Mouse (Mus musculus) fat pad, adult 2 months (tissue): ENCODE data around the gene Tlx2.

Experiments used
- DNase-seq: peaks from one replicate; pipeline ENCODE4 v3.0.0-alpha.2; 2011; ENCODE audit warnings: low read depth, low spot score; ENCODE audit errors: extremely low read depth

Tlx2 gene

GRCm38 (mm10) chr6:83070247-83070310 lies at the start of gene Tlx2:
Gene Tlx2, minus strand, starts transcription at chr6:83070293.
- DNase-seq = no peak

DNA sequence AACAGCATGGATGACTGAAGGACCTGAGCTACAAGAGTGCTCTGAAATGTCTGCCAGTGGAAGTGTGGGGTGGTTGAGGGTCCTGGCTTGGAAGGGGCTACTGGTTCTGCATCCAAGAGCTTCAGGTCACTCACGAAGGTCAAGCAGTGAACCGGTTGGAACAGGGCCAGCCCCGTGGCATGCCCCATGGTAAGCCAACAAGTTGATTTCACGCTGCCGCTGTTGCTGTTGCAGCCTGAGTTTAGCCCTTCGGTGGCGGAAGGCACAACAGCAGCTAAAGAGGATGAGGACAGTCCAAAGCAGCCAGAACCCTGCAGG lies 49.6 kb upstream of the Tlx2 start:
- no peak for DNase-seq

DNA sequence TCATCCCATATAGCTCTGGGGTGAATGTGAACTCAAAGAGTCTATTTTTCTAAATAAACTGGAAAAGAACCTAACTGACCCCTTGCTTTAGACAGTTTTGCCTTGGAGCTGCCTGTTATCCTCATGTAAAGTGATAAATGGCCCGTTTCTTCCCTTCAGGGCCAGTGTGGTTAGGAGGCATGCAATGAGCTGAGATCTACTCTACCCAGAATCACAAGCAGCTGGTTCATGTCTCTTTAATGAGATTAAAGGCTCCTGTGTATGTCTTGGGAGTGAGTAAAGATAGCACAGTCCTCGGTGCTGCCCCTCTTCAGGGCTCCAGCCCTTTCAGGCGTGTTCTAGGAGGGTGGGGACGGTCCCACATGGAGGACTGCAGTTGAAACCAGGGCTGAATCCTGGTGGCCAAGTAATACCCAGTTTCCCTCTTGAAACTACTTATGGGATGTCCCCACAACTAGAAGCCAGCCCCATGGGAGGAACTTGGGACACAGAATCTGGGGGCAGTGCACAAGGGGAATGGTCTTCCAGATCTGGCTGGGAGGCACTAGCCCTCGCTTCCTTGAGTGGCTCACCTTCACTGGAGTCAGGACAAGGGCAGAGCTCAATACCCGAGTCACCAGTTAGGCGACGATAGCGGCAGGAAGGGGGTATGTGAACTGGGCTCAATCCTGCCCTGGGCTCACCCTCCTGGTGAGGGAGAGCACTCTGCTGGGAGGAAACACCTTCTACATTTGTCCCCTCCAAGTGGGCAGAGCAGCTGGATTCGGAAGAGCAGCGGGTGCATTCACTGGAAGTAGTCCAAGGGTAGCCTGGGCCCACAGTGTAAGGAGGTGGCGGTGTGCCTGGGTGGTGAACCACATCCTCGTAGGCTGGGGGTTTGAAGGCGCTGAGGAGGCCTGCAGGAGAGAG lies 49.0 kb upstream of the Tlx2 start:
- DNase-seq = no peak

GRCm38 (mm10) chr6:83118369-83118768 lies 48.3 kb upstream of the Tlx2 start:
- no peak for DNase-seq

DNA sequence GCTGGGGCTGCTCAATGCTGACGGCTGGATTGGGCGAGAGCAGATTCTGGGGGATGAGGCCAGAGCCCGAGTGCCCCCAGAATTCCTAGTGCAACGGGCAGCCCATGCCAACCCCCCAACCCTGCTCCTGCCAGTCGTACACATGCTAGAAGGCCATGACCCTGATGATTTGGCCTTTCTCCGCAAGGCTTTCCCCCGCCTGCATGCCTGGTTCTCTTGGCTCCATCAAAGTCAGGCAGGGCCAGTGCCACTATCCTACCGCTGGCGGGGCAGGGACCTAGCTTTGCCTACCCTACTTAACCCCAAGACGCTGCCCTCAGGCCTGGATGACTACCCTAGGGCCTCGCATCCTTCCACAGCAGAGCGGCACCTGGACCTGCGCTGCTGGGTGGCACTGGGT lies 47.5 kb upstream of the Tlx2 start:
- no peak for DNase-seq

- DNase-seq = no peak
Observed at GRCm38 (mm10) chr6:83117165-83117438, 47.0 kb upstream of the Tlx2 start.

DNA sequence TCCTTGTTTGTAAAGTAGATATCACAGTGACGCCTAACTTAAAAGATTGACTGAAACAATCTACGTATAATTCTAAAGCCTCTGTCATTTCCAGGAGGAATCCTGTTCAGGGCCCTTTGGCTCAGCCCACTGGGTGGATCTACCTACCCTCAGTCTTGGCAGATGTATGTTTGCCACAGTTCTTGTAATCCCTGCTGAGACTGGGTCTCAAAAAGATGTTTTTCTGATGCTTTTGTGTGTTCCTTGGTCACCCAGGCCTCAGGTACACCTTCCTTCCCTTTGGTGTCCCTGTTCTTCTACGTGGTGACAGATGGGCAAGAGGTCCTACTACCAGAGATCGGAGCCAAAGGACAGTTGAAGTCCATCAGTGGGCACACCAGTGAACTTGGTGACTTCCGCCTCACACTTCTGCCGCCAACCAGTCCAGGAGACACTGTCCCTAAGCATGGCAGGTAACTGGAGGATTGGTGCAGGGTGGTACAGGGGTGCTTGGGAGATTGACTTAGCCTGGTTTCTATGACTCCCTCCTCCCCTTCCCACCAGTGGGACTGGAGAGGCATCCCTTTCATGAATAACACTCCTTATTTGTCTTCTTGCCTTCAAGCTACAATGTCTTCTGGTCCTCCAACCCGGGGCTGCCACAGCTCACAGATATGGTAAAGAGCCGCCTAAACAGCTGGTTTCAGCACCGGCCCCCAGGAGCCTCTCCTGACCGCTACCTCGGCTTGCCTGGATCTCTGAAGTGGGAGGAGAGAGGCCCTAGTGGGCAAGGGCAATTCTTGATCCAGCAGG lies 46.5 kb upstream of the Tlx2 start:
- no peak for DNase-seq

- no peak for DNase-seq
Observed at GRCm38 (mm10) chr6:83115682-83116372, 45.7 kb upstream of the Tlx2 start.

- no peak for DNase-seq
Observed at GRCm38 (mm10) chr6:83115011-83115671, 45.0 kb upstream of the Tlx2 start, which contains the start of gene Mogs. Gene Mogs, plus strand, starts transcription at chr6:83115496.

DNA sequence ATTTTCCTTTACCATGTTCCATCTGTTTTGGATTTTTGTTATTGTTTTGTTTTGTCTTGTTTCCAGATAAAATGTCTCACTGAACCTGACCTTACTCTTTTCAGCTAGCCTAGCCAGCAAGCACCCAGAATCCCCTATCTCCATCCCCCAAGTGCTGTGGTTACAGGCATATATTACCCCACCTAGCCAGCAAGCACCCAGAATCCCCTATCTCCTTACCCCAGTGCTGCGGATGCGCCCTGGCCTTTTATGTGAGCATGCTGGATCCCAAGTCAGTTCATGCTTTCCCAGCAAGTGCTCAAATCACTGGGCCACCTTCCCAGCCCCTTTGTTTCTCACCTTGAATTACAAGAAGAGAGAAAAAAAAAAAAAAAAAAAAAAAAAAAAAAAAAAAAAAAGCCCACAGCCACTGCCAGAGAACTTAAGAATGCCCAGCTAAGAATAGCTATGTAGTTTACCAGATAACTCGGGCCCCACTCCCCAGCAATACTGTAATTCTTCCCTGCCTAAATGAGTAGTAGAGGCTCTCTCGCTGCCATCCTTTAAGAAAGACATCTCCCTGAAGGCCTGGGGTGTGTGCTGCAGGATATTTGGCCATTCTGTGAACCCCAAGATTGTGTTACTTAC lies 41.5 kb upstream of the Tlx2 start:
- DNase-seq = no peak

GRCm38 (mm10) chr6:83108762-83109668 lies 38.9 kb upstream of the Tlx2 start, which contains the start of gene Mrpl53:
Gene Mrpl53, plus strand, starts transcription at chr6:83109040.
- no peak for DNase-seq

DNA sequence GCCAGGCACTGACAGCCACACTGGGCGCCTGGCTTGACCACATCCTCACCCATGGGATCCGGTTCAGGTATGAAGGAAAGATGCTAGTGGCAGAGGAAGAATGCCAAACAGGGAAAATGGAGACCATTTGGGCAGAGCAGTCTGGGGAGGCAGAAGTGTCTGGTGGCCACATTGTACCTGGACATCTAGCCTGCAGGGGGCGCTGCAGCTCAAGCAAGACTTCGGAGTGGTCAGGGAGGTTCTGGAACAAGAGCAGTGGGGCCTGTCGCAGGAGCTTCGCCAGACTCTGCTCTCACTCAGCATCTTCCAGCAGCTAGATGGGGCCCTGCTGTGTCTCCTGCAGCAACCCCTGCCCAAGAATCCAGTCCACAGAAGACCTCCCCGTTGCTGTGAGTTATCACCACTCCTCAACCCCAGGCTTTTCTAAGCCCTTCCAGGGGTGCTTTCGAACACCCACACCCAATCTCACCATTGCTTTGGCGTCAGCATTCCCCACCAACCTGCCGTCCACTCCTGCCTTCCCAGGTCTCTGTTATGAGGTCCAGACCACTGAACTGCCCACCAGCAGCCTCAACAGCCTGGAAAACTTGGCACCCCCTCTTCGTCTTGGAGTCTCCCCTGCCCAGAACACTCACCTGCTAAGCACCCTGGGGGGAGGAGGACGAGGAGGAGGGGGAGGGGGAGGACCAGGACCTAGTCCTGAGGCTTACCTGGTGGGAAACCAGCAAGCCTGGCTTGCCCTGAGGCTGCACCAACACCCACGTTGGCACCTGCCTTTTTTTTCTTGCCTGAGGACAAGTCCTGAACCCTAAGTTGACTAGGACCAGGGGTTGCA lies 37.7 kb upstream of the Tlx2 start:
- no peak for DNase-seq

DNA sequence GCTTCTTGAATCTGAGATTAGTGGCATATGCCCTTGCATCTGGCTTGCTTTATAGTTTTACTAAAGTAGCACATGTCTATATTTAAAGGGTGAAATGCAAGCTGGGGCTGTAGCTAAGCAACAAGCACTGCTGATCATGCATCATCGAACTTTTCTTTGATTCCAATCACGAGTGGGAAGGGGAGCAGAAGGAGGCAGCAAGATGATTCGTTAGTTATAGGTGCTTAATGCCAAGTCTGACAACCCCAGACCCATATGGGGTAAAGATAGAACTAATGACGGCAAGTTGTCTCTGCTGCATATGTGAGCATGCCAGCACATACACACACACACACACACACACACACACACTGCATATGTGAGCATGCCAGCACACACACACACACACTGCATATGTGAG lies 34.1 kb upstream of the Tlx2 start:
- no peak for DNase-seq

- no peak for DNase-seq
Observed at GRCm38 (mm10) chr6:83103130-83103650, 33.1 kb upstream of the Tlx2 start.

DNA sequence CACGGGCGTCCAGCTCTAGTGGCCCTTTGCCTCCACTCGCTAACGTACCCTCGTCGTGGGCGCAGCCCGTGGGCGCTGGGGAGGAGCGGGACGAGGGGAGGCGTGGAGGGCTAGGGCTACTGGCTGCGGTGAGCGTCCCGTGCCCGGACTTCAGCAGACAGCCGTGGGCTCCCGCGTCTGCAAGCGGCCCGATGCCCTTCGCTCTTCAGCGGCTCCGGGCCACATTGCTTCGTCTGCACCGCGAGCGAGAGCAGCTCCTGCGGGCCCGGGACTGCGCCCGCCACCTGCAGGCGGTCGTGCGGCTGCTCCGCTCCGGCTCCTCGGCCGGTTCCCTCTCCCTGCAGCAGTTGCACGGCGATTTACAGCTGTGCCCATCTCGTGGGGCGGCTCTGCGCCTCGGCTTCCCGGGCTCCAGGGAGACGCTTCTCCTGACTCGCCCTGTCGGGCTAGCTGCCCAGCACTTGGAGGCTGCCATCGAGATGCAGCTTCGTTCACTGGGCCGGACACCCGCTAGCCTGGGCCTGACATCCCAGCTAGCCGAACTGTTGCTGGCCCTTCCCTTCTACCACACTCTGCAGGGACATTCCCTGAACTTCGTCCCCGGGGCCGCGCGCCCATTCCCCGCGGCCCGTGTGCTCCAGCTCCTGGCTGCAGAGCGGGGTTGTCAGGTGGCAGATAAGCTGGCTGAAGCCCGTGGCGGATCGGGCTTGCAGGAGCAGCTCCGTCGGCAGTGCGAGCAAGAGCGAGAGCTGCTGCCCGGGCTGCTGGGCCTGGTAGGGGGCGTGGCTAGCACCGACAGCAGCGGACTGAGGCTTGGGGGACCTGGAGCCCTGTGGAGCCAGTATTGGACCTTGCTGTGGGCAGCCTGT lies 31.8 kb upstream of the Tlx2 start:
- DNase-seq = no peak

DNA sequence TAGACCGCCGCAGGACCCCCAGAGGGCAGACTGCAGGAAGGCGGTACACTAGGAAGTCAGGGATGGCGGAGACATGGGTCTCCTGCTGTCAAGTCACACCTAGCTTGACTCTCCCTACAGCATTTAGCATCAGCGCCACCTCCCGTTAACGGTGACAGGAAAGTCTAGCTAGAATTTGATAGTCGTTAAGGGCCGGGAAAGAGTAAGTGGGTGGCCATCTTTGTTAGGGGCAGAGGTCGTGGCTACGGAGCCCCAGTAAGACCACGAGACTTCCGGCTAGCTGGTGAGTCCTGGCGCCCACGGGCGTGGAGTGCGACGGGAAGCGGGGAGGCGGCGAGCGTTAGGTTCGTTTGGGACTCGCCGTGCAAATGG lies 31.2 kb upstream of the Tlx2 start, which contains the start of the genes Ccdc142 and Gm42688:
Gene Ccdc142 (plus strand): TSS at position 286 of the 372 bp plus-strand sequence.
Gene Gm42688 (plus strand): TSS at position 302 of the 372 bp plus-strand sequence.
- DNase-seq = peak; percentile 50

DNA sequence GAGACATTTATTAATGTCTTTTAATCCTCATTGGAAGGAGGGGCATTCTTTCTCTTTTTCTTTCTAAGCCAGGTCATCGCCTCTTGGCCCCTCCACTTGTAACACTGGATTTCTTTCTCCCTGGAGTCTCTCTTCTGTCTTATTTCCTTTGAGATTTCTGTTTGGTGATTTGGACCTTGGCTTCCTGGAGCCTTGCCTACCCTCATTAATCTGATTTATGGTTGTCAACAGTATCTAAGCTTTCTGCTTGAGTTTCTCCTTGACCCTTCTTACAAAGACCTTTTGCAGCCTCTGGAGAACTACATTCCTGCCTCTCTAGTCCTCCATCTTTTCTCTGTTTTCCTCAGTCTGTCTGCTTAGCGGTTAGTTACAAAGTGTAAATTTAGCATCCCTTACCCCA lies 28.3 kb upstream of the Tlx2 start:
- DNase-seq = no peak

DNA sequence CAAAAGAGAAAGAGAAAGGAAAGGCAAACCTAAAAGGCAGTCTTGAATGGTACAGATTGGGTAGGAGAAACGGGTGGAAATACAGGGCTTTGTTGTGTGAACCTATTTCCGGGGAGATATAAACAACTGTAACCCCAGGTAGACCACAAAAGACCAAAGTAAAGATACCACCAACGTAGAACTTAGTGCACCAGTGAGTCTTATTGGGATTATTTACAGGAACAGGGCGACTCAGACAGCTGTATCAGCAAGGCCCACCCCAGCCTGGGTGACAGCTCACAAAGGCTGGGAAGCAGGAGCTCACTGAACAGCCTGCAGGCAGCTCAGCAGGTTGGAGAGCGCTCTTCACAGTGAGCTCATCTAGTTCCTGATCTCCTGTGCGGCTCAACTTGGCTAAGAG lies 25.9 kb upstream of the Tlx2 start:
- DNase-seq = no peak
